Mouse (Mus musculus): ENCODE measurements around the gene Tenm4.
"Not testable (repeated sequence)": the region's sequence is repeated elsewhere in the genome, so short reads cannot be mapped to it uniquely, and the experiment has no call there.

Tenm4 gene

GRCm38 (mm10) chr7:96596402-96597195, 425.6 kb downstream of the Tenm4 start:
- no peak for DNase-seq

DNA sequence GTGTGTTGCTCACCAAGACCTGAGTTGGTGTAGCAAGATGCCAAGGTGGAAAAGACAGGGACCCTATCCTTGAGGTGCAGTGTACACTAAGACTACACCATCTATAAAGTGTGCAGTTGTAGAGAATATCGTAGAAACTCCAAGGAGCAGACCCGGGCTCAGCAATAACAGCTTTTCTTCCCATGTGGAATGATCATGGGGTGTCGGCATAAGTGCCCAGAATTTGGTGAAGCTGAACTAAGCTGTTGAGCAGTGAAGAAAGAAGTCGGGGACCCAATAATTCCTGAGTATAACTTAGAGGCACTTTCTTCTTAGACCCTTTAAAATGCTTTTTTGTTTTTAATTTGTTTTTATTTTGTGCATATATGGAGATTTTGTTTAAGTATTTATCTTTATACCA, 426.8 kb downstream of the Tenm4 start:
- no peak for DNase-seq

GRCm38 (mm10) chr7:96599081-96599480, 428.0 kb downstream of the Tenm4 start:
- no peak for DNase-seq

GRCm38 (mm10) chr7:96600381-96600941, 429.4 kb downstream of the Tenm4 start:
- no peak for DNase-seq

DNA sequence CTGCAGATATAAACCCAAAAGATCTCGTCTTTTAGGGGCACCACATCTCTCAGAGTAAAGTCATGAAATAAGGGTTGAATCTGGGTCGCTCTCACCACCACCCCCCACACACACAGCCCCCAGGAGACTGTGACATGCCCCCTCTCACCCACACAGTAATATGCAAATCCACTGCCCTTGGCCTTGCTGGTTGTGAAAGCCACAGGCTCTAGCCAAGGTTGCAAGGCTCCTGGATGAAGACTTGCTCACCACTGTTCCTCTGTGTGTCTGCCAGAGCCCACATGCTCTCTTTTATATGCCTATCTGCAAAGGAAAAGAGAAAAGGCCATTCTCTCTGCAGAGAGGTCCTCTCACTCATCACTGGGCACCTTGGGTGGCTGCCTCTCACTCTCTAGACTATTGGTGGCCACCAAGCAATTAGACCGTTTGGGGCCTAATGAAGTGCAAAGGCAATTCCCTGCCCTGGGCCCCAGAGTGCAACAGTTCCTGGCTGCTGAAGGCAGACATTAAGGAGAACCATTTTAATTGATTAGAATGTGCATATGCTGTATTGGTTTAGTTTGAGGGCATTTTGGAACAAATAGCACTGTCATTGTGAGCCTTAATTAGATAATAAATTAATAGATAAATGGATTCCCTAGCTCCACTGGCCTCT, 433.2 kb downstream of the Tenm4 start:
- DNase-seq: no peak

- no peak for DNase-seq
Measured at GRCm38 (mm10) chr7:96605316-96605715, 434.3 kb downstream of the Tenm4 start.

DNA sequence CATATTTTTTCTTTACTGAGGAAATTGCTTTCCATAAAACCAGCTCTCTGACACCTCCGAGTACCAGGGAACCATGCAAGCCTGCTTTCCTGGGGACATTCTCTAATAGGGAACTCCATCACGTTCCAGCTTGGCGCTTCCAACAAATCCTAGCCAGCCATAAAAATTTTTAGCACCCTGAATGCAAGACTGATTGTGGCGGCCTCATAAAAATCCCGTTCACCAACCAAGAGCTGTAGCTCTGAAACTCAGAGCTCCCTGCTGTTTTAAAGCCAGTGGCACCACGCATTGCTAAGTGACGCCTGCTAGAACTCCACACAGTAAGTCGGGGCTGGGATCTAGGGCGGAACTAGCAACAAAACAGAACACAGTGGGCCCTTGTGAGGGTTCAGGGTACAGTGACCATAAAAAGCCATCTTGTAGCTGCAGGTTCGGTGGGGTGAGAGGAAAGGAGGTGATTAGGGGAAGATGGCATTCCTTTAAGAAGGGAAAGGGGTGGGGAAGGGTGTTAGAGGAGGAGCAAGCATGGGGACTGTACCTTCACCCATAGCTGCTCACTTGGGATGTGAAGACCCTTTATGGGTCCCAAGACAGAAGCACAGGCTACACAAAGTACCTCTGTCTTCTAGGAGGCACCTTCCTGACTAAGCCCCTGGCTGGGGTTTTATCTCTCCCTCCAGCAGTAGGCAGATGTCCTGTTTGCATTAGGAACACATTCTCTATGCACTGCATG, 439.0 kb downstream of the Tenm4 start:
- no peak for DNase-seq

- DNase-seq: no peak
Measured at GRCm38 (mm10) chr7:96617371-96617770, 446.3 kb downstream of the Tenm4 start.

DNA sequence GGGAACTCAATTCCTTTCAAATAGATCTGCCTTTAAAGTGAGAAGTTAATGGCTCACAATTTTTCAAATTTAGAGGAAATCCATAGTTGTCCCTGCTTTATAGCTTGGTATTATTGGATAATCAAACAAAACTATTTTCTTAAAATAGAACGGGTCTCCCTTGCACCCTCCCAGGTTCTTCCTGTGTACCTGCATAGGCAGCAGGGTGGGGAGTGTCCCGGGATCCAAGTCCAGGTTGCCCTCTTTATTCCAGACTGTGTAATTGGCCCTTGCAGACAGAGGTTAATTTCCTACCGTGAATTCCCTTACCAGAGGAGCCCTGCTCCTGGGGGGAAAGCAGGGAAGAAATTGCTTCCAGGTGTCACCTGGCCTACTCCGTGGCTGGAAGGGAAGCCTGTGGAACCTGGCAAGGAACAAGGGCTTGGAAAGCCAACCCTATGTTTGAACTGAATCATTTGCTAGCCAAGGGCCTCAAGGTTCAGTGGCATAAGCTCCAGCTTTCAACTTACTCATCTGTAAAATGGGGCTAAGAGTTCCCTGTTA, 449.0 kb downstream of the Tenm4 start:
- no peak for DNase-seq

DNA sequence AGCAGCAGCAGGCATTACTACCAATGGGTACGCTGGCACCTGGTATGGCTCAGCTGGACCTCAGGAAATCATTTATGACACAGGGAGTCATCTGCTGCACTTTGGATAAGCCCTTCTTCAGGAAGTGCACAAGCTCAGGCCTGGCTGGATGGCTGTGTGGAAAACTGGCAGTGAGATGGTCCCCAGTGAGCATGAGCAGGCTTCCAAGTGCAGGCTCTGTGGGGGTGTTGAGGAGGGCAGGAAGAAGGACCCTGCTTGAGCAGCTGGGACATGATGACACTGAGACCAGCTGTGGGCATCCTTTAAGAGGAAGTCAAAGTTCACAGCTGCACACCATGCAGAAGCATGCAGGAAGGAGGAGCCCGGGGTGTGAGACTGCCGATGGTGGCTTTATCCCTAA, 455.3 kb downstream of the Tenm4 start:
- no peak for DNase-seq

DNA sequence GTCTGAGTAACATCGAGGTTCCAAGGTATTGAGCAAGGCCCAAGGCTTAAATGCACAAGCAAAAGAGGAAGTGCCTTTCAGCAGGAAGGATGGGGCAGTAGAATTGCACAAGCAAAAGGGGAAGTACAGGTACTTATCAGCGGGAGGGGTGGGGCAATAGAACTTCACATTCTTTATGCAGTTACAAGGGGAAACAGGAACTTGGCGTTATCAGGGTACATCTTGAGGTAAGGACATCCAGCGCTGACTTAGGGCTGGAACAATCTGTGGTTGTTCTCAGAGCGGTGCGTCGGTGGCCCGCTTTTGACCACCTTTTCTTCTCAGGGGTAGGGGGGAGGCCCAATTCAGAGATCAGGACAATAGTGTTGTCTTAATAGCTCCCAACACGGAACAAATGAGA, 459.5 kb downstream of the Tenm4 start:
- not testable (repeated sequence) for DNase-seq

DNA sequence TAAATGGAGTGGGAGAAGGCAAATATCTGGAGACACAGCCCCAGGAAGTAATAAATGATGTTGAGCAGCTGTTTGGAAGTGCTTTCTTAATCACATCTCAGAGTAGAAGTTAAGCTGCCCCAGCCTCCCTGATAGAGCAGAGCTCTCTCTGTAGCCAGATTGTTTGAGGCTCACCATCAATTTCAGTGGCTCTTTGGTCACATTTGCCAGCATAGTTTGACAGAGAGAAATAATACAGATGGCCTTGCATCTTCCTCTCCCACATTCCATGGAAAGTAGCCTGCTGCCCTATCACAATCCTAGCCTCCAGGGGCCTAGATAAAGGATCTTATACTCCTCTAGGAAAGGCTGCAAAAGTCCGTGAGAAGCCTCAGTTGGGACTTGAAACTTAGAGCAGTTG, 462.0 kb downstream of the Tenm4 start:
- DNase-seq: peak; percentile 32

GRCm38 (mm10) chr7:96635830-96636440, 464.9 kb downstream of the Tenm4 start:
- DNase-seq: no peak

DNA sequence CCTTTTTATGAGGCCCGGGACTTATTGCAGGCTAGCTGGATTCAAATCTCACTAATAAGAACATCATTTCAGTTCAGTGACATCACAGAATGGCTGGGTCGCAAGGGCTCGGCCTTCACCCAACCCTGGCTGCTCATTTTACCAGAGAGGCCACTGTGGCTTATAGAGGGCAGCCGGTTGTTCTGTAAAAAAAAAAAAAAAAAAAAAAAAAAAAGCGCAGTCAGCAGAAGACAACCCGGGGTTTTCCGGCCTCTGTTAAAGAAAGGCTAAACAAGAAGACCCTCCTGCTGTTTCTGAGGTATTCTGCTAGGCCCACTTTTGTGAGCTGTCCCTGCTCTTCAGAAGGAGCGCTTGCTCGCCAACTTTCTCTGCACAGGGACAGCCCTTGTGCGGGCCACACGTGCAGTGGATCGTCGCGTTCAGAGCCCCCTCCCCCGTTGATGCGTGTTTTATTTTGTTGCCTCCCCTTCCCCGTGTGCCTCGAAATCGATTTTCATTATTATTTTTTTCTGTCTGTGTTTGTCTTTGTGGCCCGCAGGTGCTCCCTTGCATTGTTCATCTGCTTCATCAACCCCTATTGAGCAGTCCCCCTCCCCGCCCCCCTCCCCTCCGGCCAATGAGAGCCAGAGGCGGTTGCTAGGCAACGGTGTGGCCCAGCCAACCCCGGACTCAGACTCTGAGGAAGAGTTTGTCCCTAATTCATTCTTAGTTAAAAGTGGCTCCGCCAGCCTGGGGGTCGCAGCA, 472.6 kb downstream of the Tenm4 start:
- peak; percentile 80 for DNase-seq

DNA sequence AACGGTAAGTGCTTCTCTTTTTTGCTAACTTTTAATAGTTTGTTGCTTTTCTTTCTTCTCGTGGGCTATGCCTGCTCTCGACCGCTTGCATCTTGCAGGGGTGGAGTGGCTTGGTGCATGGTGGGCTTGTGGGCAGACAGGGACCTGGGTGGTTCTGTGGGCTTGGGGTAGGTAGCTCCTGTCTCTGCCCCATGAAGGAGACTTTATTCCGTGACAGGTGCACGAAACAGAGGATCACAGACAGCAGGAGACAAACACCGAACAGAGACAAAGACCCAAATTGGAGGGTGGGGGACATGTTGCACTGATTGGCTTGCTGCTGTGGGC, 473.1 kb downstream of the Tenm4 start:
- no peak for DNase-seq

DNA sequence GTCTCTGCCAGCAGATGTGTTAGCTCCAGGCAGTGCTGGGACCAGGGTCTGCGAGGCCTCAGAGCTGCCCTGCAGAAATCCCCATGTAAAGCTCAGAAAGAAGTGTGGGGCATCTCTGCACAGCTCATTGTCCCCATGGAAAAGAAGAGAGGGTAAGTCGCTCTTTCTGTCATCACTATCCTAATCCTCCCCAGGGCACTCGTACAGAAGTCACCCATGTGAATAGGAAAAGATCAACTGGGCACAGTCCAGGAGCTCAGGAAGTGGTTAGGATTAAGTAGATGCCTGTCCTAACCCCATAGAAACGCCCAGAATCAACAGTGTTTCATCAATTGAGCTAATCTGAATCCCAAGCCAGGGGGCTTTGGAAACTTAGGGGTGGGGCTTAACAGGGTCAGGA, 476.6 kb downstream of the Tenm4 start:
- no peak for DNase-seq

- no peak for DNase-seq
Measured at GRCm38 (mm10) chr7:96648606-96649005, 477.6 kb downstream of the Tenm4 start.

DNA sequence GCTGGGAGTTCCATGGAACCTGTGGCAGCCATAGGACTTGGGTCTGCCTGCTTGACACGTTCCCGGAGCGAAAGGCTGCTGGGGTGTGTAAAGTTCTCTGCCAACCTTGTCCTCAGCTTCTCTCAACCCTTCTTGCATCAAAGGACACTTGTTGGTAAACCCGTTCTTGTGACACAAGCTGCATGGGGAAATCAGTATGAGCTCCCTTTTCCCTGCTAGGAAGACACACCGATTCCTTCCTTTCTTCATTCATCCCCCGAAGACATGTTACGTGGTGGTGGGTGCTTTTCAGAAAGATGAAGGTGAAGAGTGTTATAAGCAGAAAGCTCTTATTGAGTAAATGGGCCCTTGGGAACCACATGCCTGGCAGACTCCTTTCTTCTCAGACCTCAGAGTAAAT, 478.1 kb downstream of the Tenm4 start:
- no peak for DNase-seq

- DNase-seq: no peak
Measured at GRCm38 (mm10) chr7:96650435-96650834, 479.4 kb downstream of the Tenm4 start.

DNA sequence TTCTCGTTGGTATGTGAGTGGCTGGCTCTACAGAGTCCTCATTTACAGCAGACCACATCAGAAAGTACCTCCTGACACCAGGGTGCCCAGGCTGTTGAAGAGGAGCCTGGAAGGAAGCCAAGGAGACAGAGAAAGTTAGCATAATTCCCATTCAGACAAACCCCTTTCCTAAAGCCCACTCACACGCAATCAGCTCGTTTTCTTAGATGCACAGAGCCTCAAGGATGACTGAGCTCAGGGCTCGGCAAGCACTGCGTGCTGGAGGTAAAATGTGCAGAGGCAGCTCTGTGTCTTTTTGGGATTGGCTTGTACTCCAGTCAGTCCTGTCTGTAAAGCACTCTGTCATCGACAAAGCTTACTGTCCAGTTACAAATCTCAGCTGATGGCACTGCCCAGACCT, 480.0 kb downstream of the Tenm4 start:
- DNase-seq: no peak

DNA sequence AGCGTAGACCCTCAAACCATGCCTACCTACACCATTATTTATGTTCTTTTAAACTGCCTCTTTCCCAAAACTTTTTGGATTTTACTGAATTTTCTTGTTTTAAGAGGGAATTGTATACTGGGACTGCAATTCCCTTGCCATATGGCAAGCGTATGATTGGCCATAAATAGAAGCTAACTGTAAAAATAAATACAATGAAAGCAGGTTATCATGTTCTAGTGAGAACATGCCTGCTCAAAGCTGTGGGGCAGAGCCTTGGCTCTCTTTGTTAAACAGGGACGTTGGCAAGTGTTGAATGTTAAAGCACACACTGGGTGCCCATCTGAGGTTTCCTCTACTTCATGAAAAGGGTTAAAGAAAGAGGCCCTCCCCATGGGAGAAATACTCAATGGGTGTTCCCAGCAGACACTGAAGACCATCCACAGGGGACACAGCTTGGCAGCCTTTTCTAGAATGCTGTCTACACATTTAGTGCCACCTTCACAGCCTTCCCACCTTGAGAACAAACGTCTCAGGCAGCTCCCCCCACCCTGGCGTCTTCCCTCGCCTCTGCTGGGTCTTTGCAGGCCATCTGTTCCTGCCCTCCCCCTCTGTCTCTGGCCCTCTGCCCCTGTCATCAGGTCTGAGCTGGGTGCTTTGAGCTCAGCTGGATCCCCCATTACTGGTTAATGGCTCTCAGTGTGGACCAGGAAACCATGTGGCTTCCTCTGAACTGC, 480.7 kb downstream of the Tenm4 start:
- no peak for DNase-seq

DNA sequence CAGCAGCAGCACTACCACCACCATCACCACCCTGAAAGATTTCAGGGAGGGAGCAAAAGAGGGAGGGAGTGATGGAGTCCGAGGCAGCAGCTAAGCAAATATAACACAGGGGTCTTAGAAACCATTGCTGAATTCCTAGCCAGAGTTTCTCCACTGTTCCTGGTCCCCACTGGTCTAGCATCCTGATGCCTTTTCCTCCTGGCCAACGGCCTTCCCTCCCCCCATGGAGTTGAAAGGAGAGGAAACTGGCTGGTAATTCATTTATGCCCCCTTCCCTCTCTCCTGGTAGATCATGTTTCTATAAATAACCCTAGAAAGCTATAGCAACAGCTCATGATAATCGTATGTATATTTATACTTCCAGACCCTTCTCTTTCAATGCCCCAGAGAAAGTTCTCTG, 481.8 kb downstream of the Tenm4 start:
- DNase-seq: no peak

Measured in kidney, postnatal 10 days (tissue).